Mouse (Mus musculus) brain, embryonic 14.5 days (tissue): ENCODE data around the gene Gm44965.

ENCODE experiments used
- CTCF ChIP-seq: fragments of 200-500 bp; IDR thresholded peaks from 2 replicates; pipeline ENCODE4 v1.5.1; 2012; ENCODE audit warnings: inconsistent platforms, mild to moderate bottlenecking, moderate library complexity, borderline replicate concordance; ENCODE audit not compliant: insufficient read depth, insufficient read length; ENCODE audit errors: extremely low read depth
- POLR2A ChIP-seq: fragments of 200-500 bp; IDR thresholded peaks from 2 replicates; pipeline ENCODE4 v1.6.1; 2012; ENCODE audit warnings: mild to moderate bottlenecking, inconsistent platforms, borderline replicate concordance; ENCODE audit not compliant: poor library complexity, insufficient read depth, insufficient read length, severe bottlenecking; ENCODE audit errors: extremely low read depth

DNA sequence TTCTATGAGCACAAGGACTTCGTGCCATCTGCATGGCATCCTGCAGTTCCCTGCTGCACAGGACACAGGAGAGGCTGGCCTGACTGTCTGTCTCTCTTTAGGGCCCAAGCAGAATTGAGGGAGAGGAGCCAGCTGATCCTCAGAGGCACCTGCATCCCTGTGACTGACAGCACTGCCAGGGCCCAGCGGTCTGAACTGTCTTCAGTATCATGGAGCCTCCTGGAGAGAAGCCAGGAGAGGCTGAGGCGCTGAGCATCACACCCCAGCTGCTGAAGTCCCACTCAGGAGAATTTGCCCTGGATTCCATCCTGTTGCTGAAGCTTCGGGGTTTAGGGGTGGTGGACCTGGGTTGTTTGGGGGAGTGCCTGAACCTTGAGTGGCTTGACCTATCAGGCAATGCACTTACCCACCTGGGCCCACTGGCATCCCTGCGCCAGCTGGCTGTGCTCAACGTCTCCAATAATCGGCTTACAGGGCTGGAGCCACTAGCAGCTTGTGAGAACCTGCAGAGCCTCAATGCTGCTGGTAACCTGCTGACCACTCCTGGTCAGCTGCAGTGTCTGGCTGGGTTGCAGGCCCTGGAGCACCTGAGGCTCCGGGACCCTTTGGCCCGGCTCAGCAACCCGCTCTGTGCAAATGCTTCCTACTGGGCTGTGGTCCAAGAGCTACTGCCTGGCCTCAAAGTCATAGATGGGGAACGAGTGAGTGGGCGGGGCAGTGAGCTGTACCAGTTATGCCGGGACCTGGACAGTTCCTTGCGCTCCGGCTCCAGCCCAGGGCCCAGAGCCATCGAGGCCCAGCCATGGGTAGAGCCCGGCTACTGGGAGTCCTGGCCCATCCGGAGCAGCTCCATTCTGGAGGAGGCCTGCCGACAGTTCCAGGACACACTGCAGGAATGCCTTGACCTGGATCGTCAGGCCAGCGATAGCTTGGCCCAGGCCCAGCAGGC lies 25.4 kb upstream of the Gm44965 start:
- TF ChIP-seq POLR2A (no peak), CTCF (no peak)
